In genomic region chr11:58307411-58308080, GRCm38 (mm10) we compare ENCODE assay signal across 8 mouse cellular contexts. TPM values are rescaled to one million over a fixed set of nuclear protein-coding genes. Genes with fewer than 3 reads are reported as not detected.
DNase-seq lines count a peak whose midpoint lies in the region; ATAC-seq and TF ChIP-seq lines count a peak whose summit lies in the region.

No protein-coding gene starts in this region.

- H3K36me3 ChIP-seq in erythroblast, embryonic 14.5 days (ENCODE audit: control insufficient read depth), result peaks cover 39% of the 10 kb centered on the region
- no peaks in the 10 kb centered on the region for H3K36me3 ChIP-seq in heart, embryonic 16.5 days (ENCODE audit: control insufficient read depth, insufficient read depth)
- no peaks in the 10 kb centered on the region for H3K36me3 ChIP-seq in lung, embryonic 16.5 days (ENCODE audit: control insufficient read depth, insufficient read depth, low read length)

- H3K4me1 ChIP-seq in bone marrow, adult 2 months (ENCODE audit: control insufficient read depth, insufficient read depth, low read length), result peaks cover 2% of the 10 kb centered on the region; the same call in 1 of the 2 replicates
- H3K4me1 ChIP-seq in erythroblast, embryonic 14.5 days (ENCODE audit: control insufficient read depth), result peaks cover 39% of the 10 kb centered on the region
- H3K4me1 ChIP-seq in heart, embryonic 16.5 days (ENCODE audit: control insufficient read depth, insufficient read depth, low read length), result peaks cover 14% of the 10 kb centered on the region
- H3K4me1 ChIP-seq in lung, embryonic 16.5 days (replicated peaks; ENCODE audit: control insufficient read depth, insufficient read depth, low read length), result peaks cover 4% of the 10 kb centered on the region

- ATAC-seq in heart, embryonic 16.5 days (replicated peaks; ENCODE audit: extremely low read depth, insufficient read depth, low FRiP score), result peak; percentile 28; the same call in 1 of the 2 replicates
- peak; percentile 83 for ATAC-seq in lung, embryonic 16.5 days (ENCODE audit: low read depth)

- H3K9me3 ChIP-seq in erythroblast, embryonic 14.5 days (ENCODE audit: control insufficient read depth, low read length), result no peaks in the 10 kb centered on the region
- H3K9me3 ChIP-seq in heart, embryonic 16.5 days (replicated peaks; ENCODE audit: control insufficient read depth, low read length), result no peaks in the 10 kb centered on the region
- no peaks in the 10 kb centered on the region for H3K9me3 ChIP-seq in lung, embryonic 16.5 days (ENCODE audit: control insufficient read depth, low read length)

- H3K9ac ChIP-seq in heart, embryonic 16.5 days (ENCODE audit: low read length), result peak overlapping the region; percentile 82
- H3K9ac ChIP-seq in lung, embryonic 16.5 days (ENCODE audit: low read length), result peak overlapping the region; percentile 70

- 2% methylated on average over 42 of the region's 42 CpGs for WGBS in bone marrow, adult 2 months
- under 1% methylated on average over 42 of the region's 42 CpGs for WGBS in heart, embryonic 16.5 days
- under 1% methylated on average over 42 of the region's 42 CpGs for WGBS in lung, embryonic 16.5 days

- DNase-seq in CD8-positive naive resting alpha-beta T cell, adult 2 months (ENCODE audit: low read depth in 2 of 2, low spot score in 2 of 2), result peak; percentile 53 to 65
- peak; percentile 76 for DNase-seq in kidney, postnatal 14 days
- DNase-seq in ovary, adult 18-20 months (ENCODE audit: low spot score), result peak; percentile 52
- DNase-seq in thymus, postnatal 14 days, result peak; percentile 65

- peak overlapping the region; percentile 65 for H3K27ac ChIP-seq in bone marrow, adult 2 months (ENCODE audit: control insufficient read depth, insufficient read depth, low read depth, low read length, poor library complexity)
- peak overlapping the region; percentile 39 for H3K27ac ChIP-seq in heart, embryonic 16.5 days (ENCODE audit: low read length)
- peak overlapping the region; percentile 74 for H3K27ac ChIP-seq in lung, embryonic 16.5 days (ENCODE audit: low read length)

- no peaks in the 10 kb centered on the region for H3K27me3 ChIP-seq in erythroblast, embryonic 14.5 days (ENCODE audit: control insufficient read depth)
- H3K27me3 ChIP-seq in heart, embryonic 16.5 days (ENCODE audit: control insufficient read depth, insufficient read depth, low read length), result no peaks in the 10 kb centered on the region
- no peaks in the 10 kb centered on the region for H3K27me3 ChIP-seq in lung, embryonic 16.5 days (ENCODE audit: control insufficient read depth, insufficient read depth, low read depth, low read length)

- peak overlapping the region; percentile 92 for H3K4me3 ChIP-seq in bone marrow, adult 2 months (replicated peaks; ENCODE audit: control insufficient read depth, low read depth, low read length)
- peak overlapping the region; percentile 72 for H3K4me3 ChIP-seq in erythroblast, embryonic 14.5 days (replicated peaks)
- peak overlapping the region; percentile 69 for H3K4me3 ChIP-seq in heart, embryonic 16.5 days (ENCODE audit: low read length)
- peak overlapping the region; percentile 61 for H3K4me3 ChIP-seq in lung, embryonic 16.5 days (ENCODE audit: low read length)

- peak overlapping the region; percentile 99 for H3K4me2 ChIP-seq in heart, embryonic 16.5 days (ENCODE audit: low read depth, low read length)
- peak overlapping the region; percentile 89 for H3K4me2 ChIP-seq in lung, embryonic 16.5 days (ENCODE audit: low read depth, low read length)

- TF ChIP-seq CTCF in bone marrow, adult 2 months (IDR thresholded peaks at IDR 0.05; ENCODE audit: control insufficient read depth, insufficient read depth, low read length), result no peak

- TF ChIP-seq POLR2A in bone marrow, adult 2 months (IDR thresholded peaks at IDR 0.05; ENCODE audit: borderline replicate concordance, control insufficient read depth, low read depth, low read length), result no peak

RNA-seq across cellular contexts. Expression of gene Zfp692, which starts 0.7 kb away (rescaled TPM):
- 17.8 and 53.9 TPM in 2 replicates for polyA plus RNA-seq in bone marrow, adult 2 months (2011; ENCODE audit: insufficient read depth, insufficient read length, low replicate concordance, missing spikeins)
- polyA plus RNA-seq in erythroblast, embryonic 14.5 days (2012), result 1.1 and 1.6 TPM in 2 replicates
- polyA plus RNA-seq in heart, embryonic 16.5 days (2015; fragmentation: Nextera tagmentation; extraction: Ambion mirVana), result 15.0 and 16.6 TPM in 2 replicates
- 23.0 and 24.4 TPM in 2 replicates for polyA plus RNA-seq in lung, embryonic 16.5 days (2015; fragmentation: Nextera tagmentation; extraction: Ambion mirVana)

RNA-seq across cellular contexts. Expression of gene Zfp672, which starts 22.6 kb away (rescaled TPM):
- 20.1 and 39.4 TPM in 2 replicates for polyA plus RNA-seq in bone marrow, adult 2 months (2011; ENCODE audit: insufficient read depth, insufficient read length, low replicate concordance, missing spikeins)
- polyA plus RNA-seq in erythroblast, embryonic 14.5 days (2012), result 1.8 and 2.6 TPM in 2 replicates
- polyA plus RNA-seq in heart, embryonic 16.5 days (2015; fragmentation: Nextera tagmentation; extraction: Ambion mirVana), result 38.8 and 40.5 TPM in 2 replicates
- 35.4 and 37.6 TPM in 2 replicates for polyA plus RNA-seq in lung, embryonic 16.5 days (2015; fragmentation: Nextera tagmentation; extraction: Ambion mirVana)

RNA-seq across cellular contexts. Expression of gene Sh3bp5l, which starts 23.0 kb away (rescaled TPM):
- 12.6 and 17.7 TPM in 2 replicates for polyA plus RNA-seq in bone marrow, adult 2 months (2011; ENCODE audit: insufficient read depth, insufficient read length, low replicate concordance, missing spikeins)
- polyA plus RNA-seq in erythroblast, embryonic 14.5 days (2012), result 3.4 and 5.6 TPM in 2 replicates
- 32.0 and 32.5 TPM in 2 replicates for polyA plus RNA-seq in heart, embryonic 16.5 days (2015; fragmentation: Nextera tagmentation; extraction: Ambion mirVana)
- 35.1 and 36.9 TPM in 2 replicates for polyA plus RNA-seq in lung, embryonic 16.5 days (2015; fragmentation: Nextera tagmentation; extraction: Ambion mirVana)

RNA-seq across cellular contexts. Expression of gene 4930438A08Rik, which starts 32.9 kb away (rescaled TPM):
- 5.9 and 21.1 TPM in 2 replicates for polyA plus RNA-seq in bone marrow, adult 2 months (2011; ENCODE audit: insufficient read depth, insufficient read length, low replicate concordance, missing spikeins)
- not detected in 2 replicates for polyA plus RNA-seq in erythroblast, embryonic 14.5 days (2012)
- polyA plus RNA-seq in heart, embryonic 16.5 days (2015; fragmentation: Nextera tagmentation; extraction: Ambion mirVana), result 0.08 TPM in 1 of 2 replicates, not detected in the other
- 0.10 TPM in 1 of 2 replicates, not detected in the other for polyA plus RNA-seq in lung, embryonic 16.5 days (2015; fragmentation: Nextera tagmentation; extraction: Ambion mirVana)

Comparison
In these comparisons a context has a peak if more than half of its experiments do, and no peak if none do; other contexts are left out.
1. Peak in every context shown above with its lines: DNase-seq, ATAC-seq, H3K4me3 ChIP-seq and H3K27ac ChIP-seq.